Mouse (Mus musculus) retina, embryonic 14.5 days (tissue): ENCODE measurements at regions not wholly inside any gene's neighbourhood (a gene's known extent, or its start where the extent isn't known, plus 50 kb on each side); places are given as distances from the start of the nearest gene placed in this dataset.
"Not testable (repeated sequence)": the region's sequence is repeated elsewhere in the genome, so short reads cannot be mapped to it uniquely, and the experiment has no call there.

ENCODE experiments used
- DNase-seq: peaks from one replicate; pipeline ENCODE4 v3.0.0-alpha.2; 2015; ENCODE audit warnings: low spot score

GRCm38 (mm10) chr8:46355066-46355465 is 60.6 kb upstream of the Helt start:
- DNase-seq, result no peak

DNA sequence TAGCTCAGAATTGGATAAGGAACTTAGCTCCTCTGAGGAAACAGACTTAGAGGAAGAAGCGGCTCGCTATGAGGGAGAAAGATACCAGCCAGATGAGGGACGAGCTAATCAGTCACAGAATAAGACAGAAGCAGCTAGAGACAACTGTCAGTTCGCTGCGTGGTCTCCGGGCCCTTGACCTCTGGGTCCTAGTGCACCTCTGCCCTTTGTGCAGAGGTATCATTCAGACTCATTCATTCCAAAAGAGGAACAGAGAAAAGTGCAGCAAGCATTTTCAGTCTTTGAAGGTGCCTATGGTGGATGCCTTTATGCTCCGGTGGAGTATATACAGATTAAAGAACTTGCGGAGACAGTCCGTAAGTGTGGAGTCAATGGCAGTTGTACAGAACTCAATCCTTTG is 63.5 kb upstream of the Helt start:
- DNase-seq, result not testable (repeated sequence)

- no peak for DNase-seq
Measured at GRCm38 (mm10) chr8:46362871-46363306, 68.4 kb upstream of the Helt start.

GRCm38 (mm10) chr8:46365711-46366110 is 71.2 kb upstream of the Helt start:
- no peak for DNase-seq

DNA sequence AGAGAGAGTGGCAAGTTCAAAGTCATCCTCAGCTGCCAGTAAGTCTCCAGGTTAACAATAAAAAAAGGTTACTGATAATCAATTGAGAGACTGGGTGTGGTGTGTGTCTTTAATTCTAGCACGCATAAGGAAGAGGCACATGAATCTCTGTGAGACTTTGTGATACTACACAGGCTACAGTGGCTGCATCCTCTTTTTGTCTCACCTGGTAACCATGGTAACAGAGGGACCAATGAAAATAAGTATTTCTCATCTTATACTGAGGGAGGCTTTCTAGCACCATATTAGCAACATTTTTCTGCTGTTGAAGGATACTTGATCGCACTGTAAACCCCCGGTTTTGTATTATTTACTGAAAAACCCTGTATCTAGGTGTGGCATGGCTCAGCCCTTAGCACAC is 72.7 kb upstream of the Helt start:
- no peak for DNase-seq

- no peak for DNase-seq
Measured at GRCm38 (mm10) chr8:46374092-46374491, 79.6 kb upstream of the Helt start.

DNA sequence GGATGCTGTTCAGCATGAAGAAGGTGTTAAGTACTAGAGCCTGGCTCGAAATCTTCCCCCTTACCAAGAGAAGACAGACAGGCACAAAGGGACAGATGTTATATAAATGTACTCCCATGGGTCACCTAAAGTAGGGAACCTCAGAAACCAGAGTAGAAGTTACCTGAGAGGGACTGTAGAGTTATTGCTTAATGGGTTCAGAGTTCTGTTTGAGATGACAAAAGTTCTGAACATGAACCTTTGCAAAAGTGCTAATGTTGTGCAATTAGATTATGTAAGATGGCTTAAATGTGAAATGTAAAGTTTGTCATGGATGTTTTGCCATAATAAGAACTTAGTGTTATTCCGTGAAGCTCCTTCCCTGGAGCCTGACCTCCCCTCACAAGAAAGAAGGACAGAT is 81.5 kb upstream of the Helt start:
- DNase-seq, result no peak

- DNase-seq, result no peak
Measured at GRCm38 (mm10) chr8:46384926-46385325, 85.9 kb upstream of the Acsl1 start.

GRCm38 (mm10) chr8:46385806-46386205 is 85.0 kb upstream of the Acsl1 start:
- DNase-seq, result no peak

DNA sequence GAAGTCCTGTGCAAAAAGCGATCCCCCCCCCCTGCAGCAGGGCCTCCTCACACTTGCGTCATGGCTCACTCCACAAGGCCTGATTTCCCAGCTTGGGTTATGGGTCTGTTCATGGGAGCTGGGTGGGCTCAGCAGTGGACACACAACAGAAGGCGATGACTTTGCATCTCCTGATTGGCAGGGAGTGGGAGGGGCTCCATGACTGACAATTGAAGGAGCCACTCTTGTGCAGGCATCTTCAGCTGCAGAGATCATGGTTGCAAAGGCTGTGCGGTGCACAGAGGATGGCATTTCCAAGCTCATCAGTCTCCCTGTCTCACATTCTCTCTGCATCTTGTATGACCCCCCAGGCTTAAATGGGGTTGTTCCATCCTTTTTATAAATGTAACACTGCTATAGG is 84.3 kb upstream of the Acsl1 start:
- DNase-seq, result peak; percentile 8

GRCm38 (mm10) chr8:46387037-46387436 is 83.8 kb upstream of the Acsl1 start:
- no peak for DNase-seq

GRCm38 (mm10) chr8:46388421-46388820 is 82.4 kb upstream of the Acsl1 start:
- no peak for DNase-seq

DNA sequence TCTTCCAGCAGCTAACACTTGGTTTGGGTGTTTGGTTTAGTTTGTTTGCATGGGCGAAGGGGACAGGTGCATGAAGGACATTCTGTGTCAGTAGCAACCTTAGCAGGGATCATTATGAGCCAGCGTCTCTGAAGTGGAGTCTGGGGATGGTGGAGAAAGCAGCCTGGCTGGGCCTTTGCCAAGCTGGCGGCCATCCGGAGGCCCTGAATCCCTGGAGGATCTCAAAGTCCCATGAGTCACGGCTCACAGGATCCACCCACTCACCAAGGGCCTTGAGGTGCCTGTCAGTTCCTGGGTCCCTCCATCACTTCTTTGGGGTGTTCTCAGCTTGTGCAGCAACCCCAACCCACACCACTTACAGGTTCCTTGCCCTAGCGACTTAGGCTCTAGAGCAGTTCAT is 80.4 kb upstream of the Acsl1 start:
- no peak for DNase-seq

DNA sequence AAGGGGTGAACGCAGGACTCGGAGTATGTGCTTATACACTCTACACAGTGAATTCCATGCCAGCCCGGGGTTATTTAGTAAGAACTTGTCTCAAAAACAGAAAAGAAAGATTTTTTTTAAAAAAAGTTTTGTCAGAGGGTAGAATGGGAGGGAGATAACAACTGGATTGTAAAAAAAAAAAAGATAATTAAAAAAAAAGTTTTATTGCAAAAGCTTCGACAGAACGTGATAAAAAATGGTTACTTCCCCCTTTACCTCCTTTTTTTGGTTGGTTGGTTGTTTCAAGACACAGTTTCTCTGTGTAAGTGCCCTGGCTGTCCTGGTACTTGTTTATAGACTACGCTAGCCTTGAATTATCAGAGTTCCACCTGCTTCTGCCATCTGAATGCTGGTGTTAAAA is 79.2 kb upstream of the Acsl1 start:
- DNase-seq, result no peak

DNA sequence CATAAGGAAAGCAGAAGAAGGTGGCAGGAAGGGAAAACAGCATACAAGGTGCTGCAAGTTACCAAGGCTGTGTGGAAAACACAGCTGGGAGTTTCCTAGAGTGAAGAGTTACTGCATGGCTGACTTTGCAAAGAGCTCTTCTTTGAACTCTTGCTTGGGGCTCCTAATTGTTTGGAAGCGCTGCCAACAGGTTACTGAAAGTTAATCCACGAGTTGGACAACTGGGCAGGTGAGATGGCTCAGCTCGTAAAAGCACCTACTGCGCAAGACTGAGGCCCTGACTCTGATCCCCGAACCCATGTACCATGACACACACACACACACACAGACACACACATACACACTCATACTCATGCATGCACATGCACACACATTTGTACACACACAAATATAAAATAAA is 77.5 kb upstream of the Acsl1 start:
- no peak for DNase-seq

DNA sequence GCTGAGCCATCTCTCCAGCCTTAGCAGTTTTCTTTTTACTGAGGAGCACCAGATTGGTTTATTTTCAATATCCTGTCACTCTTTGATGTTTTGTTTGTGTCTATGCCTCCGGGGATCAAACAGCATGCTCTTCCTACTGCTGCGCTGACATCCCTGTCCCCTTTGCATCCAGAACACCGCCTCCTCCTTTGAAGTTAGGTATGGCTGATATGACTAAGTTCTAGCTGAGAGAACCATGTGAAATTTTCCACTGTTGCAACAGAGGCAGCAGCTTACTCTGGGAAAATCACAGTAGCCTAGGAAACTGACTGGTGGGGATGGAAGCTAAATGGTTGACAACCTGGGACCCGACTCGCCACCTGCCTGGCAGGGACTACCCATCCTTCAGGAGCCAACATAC is 76.1 kb upstream of the Acsl1 start:
- no peak for DNase-seq

DNA sequence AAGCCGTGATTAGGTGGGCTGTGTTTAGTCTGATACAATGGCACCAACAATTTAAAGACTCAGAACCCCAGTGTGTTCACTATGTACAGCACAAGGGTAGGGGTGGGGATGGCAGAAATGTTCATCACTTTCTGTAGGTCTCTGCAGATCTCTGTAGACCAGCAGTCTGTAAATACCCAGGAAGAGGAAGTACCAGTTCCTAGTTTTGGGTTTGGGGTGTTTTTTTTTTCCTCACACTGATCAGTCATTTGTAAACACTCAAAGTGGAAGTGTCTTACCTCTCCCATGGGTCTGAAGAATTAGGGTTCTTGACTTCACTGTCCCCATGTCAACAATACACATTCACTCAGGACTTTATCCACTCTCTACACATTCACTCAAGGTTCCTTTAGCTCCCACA is 75.5 kb upstream of the Acsl1 start:
- DNase-seq, result no peak

DNA sequence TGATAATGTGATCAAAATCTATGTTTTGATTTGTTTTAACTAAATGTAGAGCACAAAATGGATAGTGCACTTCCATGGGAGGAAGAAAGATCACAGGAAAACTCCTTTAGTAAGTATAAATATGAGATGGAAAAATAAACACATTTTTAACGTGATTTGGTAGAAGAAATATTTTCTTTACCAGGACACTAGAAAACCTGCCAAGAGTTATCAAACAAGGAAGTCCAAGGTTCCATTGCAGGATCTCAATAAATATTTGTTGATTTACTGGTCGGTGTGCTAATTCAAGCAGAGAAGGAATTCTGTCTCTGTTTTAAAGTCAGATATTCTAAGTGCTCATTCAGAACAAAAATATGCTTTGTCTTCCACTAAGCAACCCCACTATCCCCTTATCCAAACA is 73.8 kb upstream of the Acsl1 start:
- DNase-seq, result no peak

- DNase-seq, result no peak
Measured at GRCm38 (mm10) chr8:46397777-46398176, 73.1 kb upstream of the Acsl1 start.

- no peak for DNase-seq
Measured at GRCm38 (mm10) chr8:46400595-46400994, 70.2 kb upstream of the Acsl1 start.

GRCm38 (mm10) chr8:46403877-46404560 is 66.8 kb upstream of the Acsl1 start:
- DNase-seq, result no peak

DNA sequence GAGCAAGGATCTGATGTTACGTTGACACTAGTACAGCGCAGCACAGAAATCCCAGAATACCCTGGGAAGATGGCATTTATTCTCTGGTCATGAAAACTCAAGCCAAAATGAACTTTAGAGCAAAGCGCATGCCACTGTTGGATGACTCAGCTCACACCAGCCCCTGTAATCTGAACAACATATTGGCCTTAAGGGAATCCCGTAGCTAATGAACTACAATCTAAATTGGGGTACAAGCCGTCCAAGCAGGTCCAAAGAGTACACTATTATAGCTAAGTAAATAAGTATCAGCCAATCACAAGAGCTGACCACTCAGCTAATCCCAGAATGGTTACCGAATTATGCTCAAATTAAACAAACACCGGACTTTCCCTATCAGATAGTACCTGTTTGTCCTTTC is 62.0 kb upstream of the Acsl1 start:
- DNase-seq, result no peak

DNA sequence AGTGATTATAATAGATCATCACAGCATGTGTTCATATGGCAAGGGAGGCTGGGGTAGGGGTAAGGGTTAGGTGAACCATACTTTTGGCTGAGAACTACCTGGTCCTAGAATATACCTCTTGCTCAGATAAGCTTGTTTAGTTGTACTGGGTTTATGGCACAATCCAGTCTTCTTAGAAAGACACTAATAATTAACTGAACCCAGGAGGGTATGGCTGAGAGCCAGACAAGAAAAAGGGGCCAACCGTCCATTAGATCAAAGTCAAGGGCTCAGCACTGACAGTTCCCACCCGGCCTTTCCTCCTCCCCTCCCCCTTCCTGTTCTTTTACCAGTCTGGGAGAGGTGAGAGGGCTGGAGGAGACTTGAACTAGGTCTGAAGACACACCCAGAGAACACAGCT is 61.5 kb upstream of the Acsl1 start:
- no peak for DNase-seq

DNA sequence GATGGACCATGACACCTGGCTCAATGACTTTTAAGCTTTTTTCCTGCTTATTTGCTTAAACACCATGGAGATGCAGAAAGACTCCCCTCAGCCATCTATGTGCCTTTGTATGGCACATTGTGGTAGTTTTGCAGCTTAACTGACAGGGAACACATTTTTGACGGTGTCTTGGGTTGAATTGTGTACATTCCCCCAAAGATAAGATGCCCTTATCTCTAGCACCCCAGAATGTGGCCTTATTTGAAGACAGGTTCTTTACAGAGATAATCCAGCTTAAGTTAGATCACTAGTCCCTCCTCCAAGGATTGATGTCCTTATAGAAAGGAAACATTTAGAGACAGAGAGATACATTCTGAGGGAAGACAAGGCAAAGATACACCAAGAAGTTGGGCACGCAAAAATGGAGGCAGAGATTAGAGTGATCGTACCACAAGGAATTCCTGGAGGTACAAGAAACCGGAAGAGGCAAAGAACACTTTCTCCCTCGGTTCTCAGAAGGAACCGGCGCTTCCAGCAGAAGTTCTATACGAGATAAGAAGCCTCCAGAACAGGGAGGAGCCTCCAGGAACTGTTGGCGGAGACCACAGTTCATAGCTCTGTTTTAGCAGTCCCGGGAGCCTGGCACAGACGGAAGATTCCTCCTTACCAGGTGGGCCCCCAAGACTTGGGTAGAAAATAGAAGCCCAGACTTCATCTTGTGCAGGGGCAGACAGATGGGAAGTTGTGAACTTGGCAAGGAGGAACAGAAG is 58.8 kb upstream of the Acsl1 start:
- DNase-seq, result no peak
